Mouse (Mus musculus) small intestine, adult 2 months (tissue): ENCODE measurements around the gene Map2k6.

Source experiments
- CTCF ChIP-seq: fragments of 200-500 bp; IDR thresholded peaks from 2 replicates; pipeline ENCODE4 v1.5.1; 2012; ENCODE audit warnings: low read depth, mild to moderate bottlenecking, control low read depth, inconsistent platforms, low read length, moderate library complexity, mixed read lengths; ENCODE audit not compliant: insufficient replicate concordance, insufficient read length; ENCODE audit errors: extremely low read depth
- POLR2A ChIP-seq: fragments of 200-500 bp; IDR thresholded peaks from 2 replicates; pipeline ENCODE4 v1.6.1; 2012; ENCODE audit warnings: low read depth, mild to moderate bottlenecking, control low read depth, inconsistent platforms, low read length, moderate library complexity

DNA sequence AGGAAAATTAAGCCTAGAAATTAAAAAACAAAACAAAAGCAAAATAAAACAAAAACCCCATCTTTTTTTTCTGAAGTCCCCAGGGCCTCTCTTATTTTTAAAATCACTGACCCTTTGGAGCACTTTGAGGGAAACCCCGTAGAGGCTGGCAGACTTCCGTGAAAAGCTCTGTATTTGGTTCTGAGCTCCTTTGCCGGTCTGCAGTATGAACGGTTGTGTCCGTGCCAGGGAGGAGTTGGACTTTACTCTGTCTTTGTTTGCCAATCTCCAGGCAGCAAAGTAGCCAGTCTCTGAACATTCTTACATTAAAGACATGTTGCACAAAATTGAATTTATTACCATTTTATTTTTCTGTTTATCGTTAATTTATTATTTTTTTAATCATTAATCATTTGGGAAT lies 45.7 kb downstream of the Map2k6 start:
- TF ChIP-seq POLR2A, result no peak
- TF ChIP-seq CTCF, result no peak
